Mouse (Mus musculus) liver, embryonic 11.5 days (tissue): Measurements from ENCODE around the gene Aco2. TPM values are rescaled to one million over a fixed set of nuclear protein-coding genes. Genes with fewer than 3 reads are reported as not detected.
A peak's percentile ranks its signal among the peaks of the same experiment; 100 is the strongest.

Experiments
- ATAC-seq: fragments of 200-750 bp; cut with Nextera tagmentation; replicated peaks from 2 replicates; pipeline ENCODE4 v1.8.0; 2017; ENCODE audit warnings: moderate number of reproducible peaks, mild to moderate bottlenecking, moderate TSS enrichment, moderate library complexity; ENCODE audit not compliant: low FRiP score
- DNase-seq: peaks from one replicate; pipeline ENCODE4 v3.0.0-alpha.2; 2017; ENCODE audit warnings: low spot score
- H3K27ac ChIP-seq: fragments of 300-500 bp; sonication (generic); 2 replicates; pipeline ENCODE4 v1.5.1; 2014; ENCODE audit warnings: mild to moderate bottlenecking, low read depth, low read length, control low read depth
- H3K27me3 ChIP-seq: fragments of 300-500 bp; sonication (generic); replicated peaks from 2 replicates; pipeline ENCODE4 v1.6.1; 2014; ENCODE audit warnings: low read length, mixed read lengths; ENCODE audit not compliant: control insufficient read depth, insufficient read depth
- H3K36me3 ChIP-seq: fragments of 300-500 bp; sonication (generic); 2 replicates; pipeline ENCODE4 v1.6.1; 2014; ENCODE audit warnings: mild to moderate bottlenecking, low read length, moderate library complexity, mixed read lengths; ENCODE audit not compliant: control insufficient read depth, insufficient read depth
- H3K4me1 ChIP-seq: fragments of 300-500 bp; sonication (generic); replicated peaks from 2 replicates; pipeline ENCODE4 v1.6.1; 2014; ENCODE audit warnings: low read length, mixed read lengths; ENCODE audit not compliant: control insufficient read depth, insufficient read depth
- H3K4me2 ChIP-seq: fragments of 300-500 bp; sonication (generic); 2 replicates; pipeline ENCODE4 v1.6.1; 2014; ENCODE audit warnings: mild to moderate bottlenecking, control low read depth, moderate library complexity
- H3K4me3 ChIP-seq: fragments of 300-500 bp; sonication (generic); 2 replicates; pipeline ENCODE4 v1.5.1; 2014; ENCODE audit warnings: low read depth, low read length, control low read depth
- H3K9ac ChIP-seq: fragments of 300-500 bp; sonication (generic); 2 replicates; pipeline ENCODE4 v1.6.1; 2014; ENCODE audit warnings: low read depth, low read length, control low read depth
- H3K9me3 ChIP-seq: fragments of 300-500 bp; sonication (generic); 2 replicates; pipeline ENCODE4 v1.6.1; 2016; ENCODE audit warnings: low read length, inconsistent platforms, mixed read lengths; ENCODE audit not compliant: control insufficient read depth
- WGBS: fragments of 180-500 bp; shearing (Covaris S2); extraction: QIAGEN DNeasy Blood & Tissue Kit; methylation state at CpG from one replicate; pipeline ENCODE4 v1.1.7; 2014; 5-methylcytosine and 5-hydroxymethylcytosine counted together
- polyA plus RNA-seq: library from polyadenylated mRNA; unstranded; fragments of >200 nt; fragmentation: Nextera tagmentation; extraction: Ambion mirVana; gene quantifications from 2 replicates; pipeline ENCODE4 v1.2.1, GENCODE M21; 2014

Gene Aco2
- polyA plus RNA-seq, result 177 and 185 TPM in 2 replicates

DNA sequence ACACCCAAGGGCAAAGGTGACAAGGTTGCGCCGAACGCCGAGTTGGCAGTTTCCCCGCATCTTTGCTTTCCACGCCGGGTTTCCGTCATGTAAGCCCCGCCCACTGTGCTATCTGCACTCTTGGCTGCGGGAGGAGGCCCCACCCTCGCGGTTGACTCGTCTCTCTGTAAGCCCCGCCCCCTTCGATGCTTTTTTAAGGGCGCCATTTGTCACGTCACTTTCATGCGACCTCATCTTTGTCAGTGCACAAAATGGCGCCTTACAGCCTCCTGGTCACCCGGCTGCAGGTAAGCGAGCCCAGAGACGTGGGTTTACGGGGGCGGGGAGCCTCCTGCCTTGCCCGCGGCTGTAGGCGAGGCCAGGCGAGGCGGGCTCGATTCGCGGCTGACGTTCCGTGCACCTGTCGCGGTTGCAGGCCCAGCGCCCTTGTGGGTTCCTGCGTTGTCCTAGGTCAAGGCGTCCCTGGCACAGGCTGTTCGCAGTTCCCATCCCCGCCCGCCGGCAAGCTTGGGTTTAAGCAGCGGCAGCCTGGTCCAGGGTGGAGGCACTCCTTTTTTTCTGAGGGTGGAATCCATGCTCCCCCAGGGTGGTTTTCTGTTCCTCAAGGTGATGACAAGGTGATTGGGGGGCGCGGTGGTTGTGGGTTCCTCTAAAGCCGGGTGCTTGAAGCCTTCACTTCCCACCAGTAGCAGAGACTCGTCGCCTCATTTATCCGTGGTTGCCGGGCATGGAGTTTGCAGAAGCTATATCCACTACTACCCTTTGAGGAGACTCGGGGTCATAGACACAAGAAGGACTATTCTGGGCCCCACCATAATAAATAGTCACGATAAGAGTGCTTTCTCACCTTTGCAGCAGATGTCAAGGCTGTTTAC, at the start of gene Aco2:
Aco2 (plus strand) TSS at position 48 of the 875 bp plus-strand sequence.
- H3K9ac ChIP-seq, result peak within 1 kb of the TSS; percentile 89
- ATAC-seq (peak; percentile 85), DNase-seq (peak; percentile 98)
- peak within 1 kb of the TSS; percentile 97 for H3K27ac ChIP-seq
- 1% methylated on average over 53 of the region's 53 CpGs for WGBS
- H3K36me3 ChIP-seq, result peaks cover 28% of the 10 kb centered on the region
- H3K4me2 ChIP-seq, result peak within 1 kb of the TSS; percentile 85
- peak within 1 kb of the TSS; percentile 94 for H3K4me3 ChIP-seq
- no peaks in the 10 kb centered on the region for H3K27me3 ChIP-seq
- peaks cover 13% of the 10 kb centered on the region for H3K4me1 ChIP-seq
- no peaks in the 10 kb centered on the region for H3K9me3 ChIP-seq

DNA sequence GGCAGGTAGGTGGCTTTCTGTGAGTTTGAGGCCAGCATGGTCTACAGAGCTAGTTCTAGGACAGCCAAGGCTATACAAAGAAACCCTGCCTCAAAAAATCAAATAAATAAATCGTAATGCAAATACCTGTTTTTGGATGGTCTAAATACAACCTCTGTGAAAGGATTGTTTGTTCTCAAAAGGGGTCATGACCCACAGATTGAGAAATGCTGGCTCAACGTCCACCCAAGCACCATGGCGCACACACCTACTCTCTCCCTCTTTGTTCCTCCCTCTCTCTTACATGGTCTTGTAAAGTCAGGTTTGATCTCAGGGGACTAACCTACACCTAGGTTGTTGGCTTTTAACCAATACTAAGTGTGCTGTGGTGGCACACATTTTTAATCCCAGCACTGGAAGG, 49.5 kb upstream of the Aco2 start:
- DNase-seq (no peak), ATAC-seq (no peak)
- no peaks in the 10 kb centered on the region for H3K27me3 ChIP-seq
- no peaks in the 10 kb centered on the region for H3K4me1 ChIP-seq
- no peak overlapping the region for H3K4me3 ChIP-seq
- peaks cover 13% of the 10 kb centered on the region for H3K36me3 ChIP-seq
- no peak overlapping the region for H3K27ac ChIP-seq
- H3K9ac ChIP-seq, result no peak overlapping the region
- no peaks in the 10 kb centered on the region for H3K9me3 ChIP-seq
- no peak overlapping the region for H3K4me2 ChIP-seq
- WGBS, result 74% methylated on average over 3 of the region's 3 CpGs

DNA sequence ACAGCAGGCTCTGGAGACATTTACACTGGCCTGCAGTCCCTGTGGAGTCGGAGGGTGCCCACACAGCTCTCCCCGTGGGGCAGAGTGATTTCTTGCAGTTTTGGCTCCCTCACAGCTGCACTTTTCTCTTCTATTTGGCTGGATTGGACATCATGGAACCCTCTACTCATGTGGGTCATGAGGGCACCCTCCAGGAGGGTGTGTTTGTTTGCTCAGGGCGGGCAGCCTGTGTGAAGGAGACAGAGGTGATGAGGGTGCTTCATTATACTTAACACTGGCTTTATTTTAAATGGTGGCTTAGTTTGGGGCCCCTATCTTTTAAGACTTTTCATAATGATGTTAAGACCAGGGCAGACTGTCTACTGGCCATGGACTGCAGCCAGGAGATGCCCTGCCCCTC, 47.3 kb upstream of the Aco2 start:
- Histone ChIP-seq H3K4me2 (no peak overlapping the region), H3K27me3 (no peaks in the 10 kb centered on the region), H3K9ac (no peak overlapping the region), H3K36me3 (peaks cover 10% of the 10 kb centered on the region; the same call in 1 of the 2 replicates), H3K4me3 (no peak overlapping the region), H3K27ac (no peak overlapping the region), H3K4me1 (no peaks in the 10 kb centered on the region), H3K9me3 (no peaks in the 10 kb centered on the region)
- no peak for DNase-seq
- no peak for ATAC-seq
- WGBS, result 76% methylated on average over 3 of the region's 3 CpGs

GRCm38 (mm10) chr15:81828426-81829207, 43.5 kb upstream of the Aco2 start:
- Histone ChIP-seq H3K27ac (no peak overlapping the region), H3K9ac (no peak overlapping the region), H3K27me3 (no peaks in the 10 kb centered on the region), H3K9me3 (no peaks in the 10 kb centered on the region), H3K4me3 (no peak overlapping the region), H3K4me2 (no peak overlapping the region), H3K4me1 (peaks cover under 1% of the 10 kb centered on the region; the same call in 1 of the 2 replicates), H3K36me3 (peaks cover 5% of the 10 kb centered on the region; the same call in 1 of the 2 replicates)
- DNase-seq (no peak), ATAC-seq (no peak)
- WGBS, result 79% methylated on average over 7 of the region's 7 CpGs

DNA sequence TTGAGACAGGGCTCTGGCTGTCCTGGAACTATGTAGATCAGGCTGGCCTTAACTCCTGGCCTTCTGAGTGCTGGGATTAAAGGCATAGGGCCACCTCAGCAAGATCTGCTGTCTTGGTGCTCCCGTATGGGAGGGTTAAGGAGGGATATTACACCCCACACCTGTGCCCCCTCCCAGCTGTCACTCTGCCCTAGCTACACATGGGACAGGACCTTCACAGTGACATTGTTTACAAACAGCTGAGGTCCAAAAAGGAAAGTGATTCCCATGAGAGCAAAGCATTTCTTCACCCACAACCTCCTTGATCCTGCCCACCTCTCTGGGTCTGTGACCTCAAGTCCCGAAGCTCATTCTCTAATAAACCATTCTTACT, 42.9 kb upstream of the Aco2 start:
- DNase-seq, result no peak
- WGBS, result 78% methylated on average over 2 of the region's 2 CpGs

DNA sequence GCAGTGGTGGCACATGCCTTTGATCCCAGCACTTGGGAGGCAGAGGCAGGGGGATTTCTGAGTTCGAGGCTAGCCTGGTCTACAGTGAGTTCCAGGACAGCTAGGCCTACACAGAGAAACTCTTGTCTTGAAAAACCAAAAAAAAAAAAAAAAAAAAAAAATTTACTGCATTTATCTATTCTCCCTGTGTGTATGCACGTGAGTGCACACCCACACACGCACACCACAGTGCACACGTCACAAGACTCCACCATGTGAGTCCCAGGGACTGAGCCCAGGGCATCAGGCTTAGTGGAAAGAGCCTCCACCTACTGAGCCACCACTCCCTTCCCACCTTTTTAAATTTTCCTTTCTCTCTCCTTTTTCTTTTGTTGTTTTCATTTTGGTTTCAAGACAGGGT, 41.6 kb upstream of the Aco2 start:
- no peak overlapping the region for H3K4me3 ChIP-seq
- H3K4me1 ChIP-seq, result peaks cover 4% of the 10 kb centered on the region
- no peaks in the 10 kb centered on the region for H3K36me3 ChIP-seq
- no peak overlapping the region for H3K27ac ChIP-seq
- H3K9ac ChIP-seq, result no peak overlapping the region
- H3K27me3 ChIP-seq, result no peaks in the 10 kb centered on the region
- ATAC-seq (no peak), DNase-seq (no peak)
- H3K9me3 ChIP-seq, result no peaks in the 10 kb centered on the region
- 78% methylated on average over 4 of the region's 4 CpGs for WGBS
- no peak overlapping the region for H3K4me2 ChIP-seq

More for the DNA sequence above, 42.9 kb upstream of the Aco2 start:
- H3K27me3 ChIP-seq, result no peaks in the 10 kb centered on the region
- H3K4me2 ChIP-seq, result no peak overlapping the region
- no peak for ATAC-seq
- no peak overlapping the region for H3K27ac ChIP-seq
- peaks cover 4% of the 10 kb centered on the region for H3K4me1 ChIP-seq
- no peaks in the 10 kb centered on the region for H3K36me3 ChIP-seq
- H3K9ac ChIP-seq, result no peak overlapping the region
- no peaks in the 10 kb centered on the region for H3K9me3 ChIP-seq
- no peak overlapping the region for H3K4me3 ChIP-seq

GRCm38 (mm10) chr15:81831136-81831825, 40.8 kb upstream of the Aco2 start:
- no peaks in the 10 kb centered on the region for H3K9me3 ChIP-seq
- peaks cover 11% of the 10 kb centered on the region for H3K4me1 ChIP-seq
- H3K27me3 ChIP-seq, result no peaks in the 10 kb centered on the region
- H3K4me3 ChIP-seq, result 0 out of 2 replicates have a peak overlapping the region, but pooled peaks have one; percentile 7
- peak overlapping the region; percentile 49 for H3K4me2 ChIP-seq
- H3K27ac ChIP-seq, result no peak overlapping the region
- DNase-seq, result peak; percentile 83
- 14% methylated on average over 24 of the region's 24 CpGs for WGBS
- ATAC-seq, result peak; percentile 92
- H3K36me3 ChIP-seq, result no peaks in the 10 kb centered on the region
- H3K9ac ChIP-seq, result 0 out of 2 replicates have a peak overlapping the region, but pooled peaks have one; percentile 35

GRCm38 (mm10) chr15:81832219-81832618, 39.9 kb upstream of the Aco2 start:
- Histone ChIP-seq H3K9me3 (no peaks in the 10 kb centered on the region), H3K4me1 (peaks cover 15% of the 10 kb centered on the region), H3K36me3 (no peaks in the 10 kb centered on the region), H3K27ac (no peak overlapping the region), H3K27me3 (no peaks in the 10 kb centered on the region; the same call in 1 of the 2 replicates), H3K4me3 (no peak overlapping the region), H3K9ac (no peak overlapping the region), H3K4me2 (no peak overlapping the region)
- 73% methylated on average over 3 of the region's 3 CpGs for WGBS
- DNase-seq, result no peak
- ATAC-seq, result no peak
